Mouse (Mus musculus) brain, embryonic 14.5 days (tissue): Measurements from ENCODE around the gene Kcnip3.

ENCODE experiments used
- CTCF ChIP-seq: fragments of 200-500 bp; IDR thresholded peaks from 2 replicates; pipeline ENCODE4 v1.5.1; 2012; ENCODE audit warnings: inconsistent platforms, mild to moderate bottlenecking, moderate library complexity, borderline replicate concordance; ENCODE audit not compliant: insufficient read depth, insufficient read length; ENCODE audit errors: extremely low read depth
- POLR2A ChIP-seq: fragments of 200-500 bp; IDR thresholded peaks from 2 replicates; pipeline ENCODE4 v1.6.1; 2012; ENCODE audit warnings: mild to moderate bottlenecking, inconsistent platforms, borderline replicate concordance; ENCODE audit not compliant: poor library complexity, insufficient read depth, insufficient read length, severe bottlenecking; ENCODE audit errors: extremely low read depth

DNA sequence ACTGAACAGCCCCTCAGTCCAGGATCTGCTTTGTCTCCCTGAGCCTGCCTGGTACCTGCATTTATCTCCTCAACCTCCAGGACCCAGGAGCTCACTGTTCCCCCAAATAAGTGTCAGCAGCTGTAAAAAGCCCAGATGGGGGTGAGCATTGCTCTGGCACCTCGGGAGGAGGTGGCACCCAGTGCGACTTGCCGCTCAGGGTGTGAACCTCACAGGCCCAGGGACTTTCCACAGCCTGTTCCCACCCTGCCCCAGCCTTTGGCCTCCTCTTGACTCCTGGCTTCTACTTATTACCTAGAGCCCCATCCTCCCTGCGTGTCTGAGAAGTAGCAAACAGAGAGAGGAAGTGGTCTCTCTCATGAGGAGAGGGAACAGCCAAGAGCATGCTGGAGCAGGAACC is 16.7 kb downstream of the Kcnip3 start:
- no peak for TF ChIP-seq POLR2A
- TF ChIP-seq CTCF: no peak
